Mouse (Mus musculus): ENCODE data around the gene Wdcp.
"Not testable (repeated sequence)": the region's sequence is repeated elsewhere in the genome, so short reads cannot be mapped to it uniquely, and the experiment has no call there.

The Wdcp gene

DNA sequence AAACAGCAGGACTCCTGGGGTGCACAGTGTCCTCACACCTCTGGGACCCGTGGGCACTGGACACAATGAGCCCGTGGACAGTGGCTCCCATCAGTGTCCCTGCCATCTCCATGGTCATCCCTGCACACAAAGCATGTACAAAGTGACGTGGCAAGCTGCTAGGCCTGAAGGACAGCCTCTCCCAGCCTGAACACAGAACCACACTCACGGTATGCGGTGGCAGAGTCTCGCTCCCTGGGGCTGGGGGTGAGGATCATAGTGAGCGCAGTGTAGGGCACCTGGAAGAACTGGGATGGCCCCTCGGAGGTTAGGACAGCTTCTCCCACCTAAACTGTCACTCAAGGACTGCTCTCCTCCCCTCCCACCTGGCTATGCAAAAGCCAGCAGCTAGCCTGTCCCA is 25.8 kb downstream of the Wdcp start:
- in situ Hi-C loops (cut with MboI, MseI): loop anchor here (5.0 kb wide), 1 partner anchor 93 kb away; no protein-coding TSS in a partner anchor

DNA sequence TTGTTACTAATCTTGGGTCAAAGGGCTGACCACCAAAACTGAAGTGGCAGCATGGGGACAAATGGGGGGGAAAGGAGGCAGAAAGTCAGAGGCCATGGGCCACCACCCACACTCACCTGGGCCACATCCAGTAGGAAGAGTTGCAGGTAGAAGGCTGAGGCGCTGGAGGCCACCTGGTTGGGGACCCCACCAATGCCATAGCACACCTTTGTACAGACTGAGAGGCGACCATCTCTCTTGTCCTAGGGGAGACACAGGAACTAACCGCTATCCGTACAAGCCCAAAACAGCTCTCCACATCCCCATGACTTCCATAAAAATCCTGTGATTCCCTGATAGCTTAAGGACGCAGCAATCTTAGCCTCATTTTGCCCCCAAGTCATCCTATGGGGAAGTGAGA is 28.2 kb downstream of the Wdcp start:
- in situ Hi-C loops (cut with MboI, MseI): no loop called here

DNA sequence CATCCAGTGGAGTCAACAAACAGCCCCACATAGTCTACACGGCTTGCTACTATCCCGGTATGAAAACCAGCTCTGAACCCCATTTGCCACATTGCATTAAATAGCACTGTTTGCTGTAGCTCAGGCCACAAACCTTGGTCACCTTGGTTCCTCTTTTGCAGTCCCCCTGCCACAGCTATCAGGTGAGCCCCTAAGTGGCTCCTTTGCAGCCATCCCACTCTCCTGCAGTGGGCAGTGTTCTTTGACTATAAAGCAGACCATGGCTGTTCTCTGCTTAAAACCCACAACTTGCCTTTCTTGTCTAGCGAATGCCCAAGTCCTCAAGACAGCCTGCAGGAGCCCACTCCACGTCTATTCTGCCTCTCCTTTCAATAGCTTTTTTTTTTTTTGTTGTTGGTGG is 29.2 kb downstream of the Wdcp start:
- in situ Hi-C loops (cut with MboI, MseI): no loop called here

DNA sequence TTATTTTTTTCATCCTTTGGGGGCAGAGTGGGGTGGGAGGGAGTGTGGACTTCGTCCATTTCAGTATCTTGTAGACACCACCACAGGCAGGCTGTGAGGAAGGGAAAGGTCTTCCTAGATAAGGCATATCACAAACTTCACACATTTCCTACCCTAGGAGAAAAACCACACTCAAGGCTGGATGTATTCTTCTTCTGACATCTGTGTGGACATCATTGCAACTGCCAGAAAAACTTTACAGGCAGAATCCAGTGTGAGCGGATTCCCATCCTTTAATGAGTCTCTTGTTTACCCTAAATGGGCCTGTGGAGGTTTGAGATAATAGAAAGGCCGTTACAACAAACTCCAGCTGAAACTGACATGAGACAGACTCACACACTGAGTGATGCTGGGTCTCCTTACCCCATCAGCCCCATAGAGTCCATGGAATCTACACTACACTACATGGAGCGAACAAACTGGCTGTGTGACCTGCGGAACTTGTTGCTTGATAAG is 29.9 kb downstream of the Wdcp start:
- in situ Hi-C loops (cut with MboI, MseI): no loop called here

DNA sequence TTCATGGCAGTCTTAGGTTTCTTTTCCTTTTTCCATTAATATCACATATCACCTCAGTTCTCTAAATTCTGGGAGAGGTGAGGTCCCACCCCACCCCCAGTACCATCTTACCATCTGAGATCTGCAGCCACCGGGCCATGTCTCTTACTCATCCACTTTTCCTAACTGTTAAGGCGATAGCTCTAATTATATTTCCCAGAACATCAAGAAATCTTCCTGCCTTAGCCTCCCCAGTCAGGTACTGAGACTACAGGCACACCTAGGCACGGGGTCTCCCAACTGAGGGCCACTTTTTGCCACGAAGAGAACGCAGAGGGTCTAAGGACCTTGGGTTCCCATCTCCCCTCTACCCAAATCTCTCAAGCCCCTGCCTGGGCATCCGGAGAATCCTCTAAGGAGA is 30.4 kb downstream of the Wdcp start:
- in situ Hi-C loops (cut with MboI, MseI): no loop called here

DNA sequence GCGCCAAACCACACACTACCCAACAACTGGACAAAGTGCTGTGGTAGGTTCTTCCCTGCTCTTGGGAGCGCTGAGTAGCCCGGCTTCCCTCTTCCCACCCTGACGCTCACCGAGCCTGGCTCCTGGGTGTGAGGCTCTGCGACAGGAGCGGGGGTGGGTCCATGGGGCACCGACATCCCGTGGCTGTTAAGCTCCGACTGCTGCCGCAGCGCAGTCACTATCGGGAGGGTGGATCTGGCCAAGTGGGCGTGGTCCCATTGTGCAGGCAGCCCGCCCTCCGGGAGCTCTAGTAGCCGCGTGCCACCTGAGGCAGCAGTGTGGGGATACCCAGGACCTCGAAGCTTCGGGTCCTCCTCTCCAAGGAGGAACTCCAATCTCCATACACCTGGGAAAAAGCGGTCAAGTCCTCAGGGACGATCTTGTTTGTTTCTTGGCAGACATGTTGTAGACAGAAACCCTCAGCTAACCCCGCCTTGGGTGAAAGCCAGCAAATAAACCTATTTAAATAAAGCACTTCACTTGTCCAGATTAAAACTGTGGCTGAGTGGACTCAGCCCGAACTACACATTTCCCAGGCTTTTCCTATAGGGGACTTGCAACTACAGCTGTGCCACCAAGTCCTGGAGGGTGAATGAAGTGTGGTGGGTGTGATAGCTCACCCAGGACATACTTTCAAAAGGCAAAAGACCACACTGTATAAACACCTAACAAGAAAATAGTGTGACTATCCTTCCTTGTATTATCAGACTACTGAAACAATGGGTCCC is 31.2 kb downstream of the Wdcp start, which contains the start of gene Mfsd2b:
TSS of gene Mfsd2b (minus strand) at position 199 of the 767 bp plus-strand sequence.
- in situ Hi-C loops (cut with MboI, MseI): no loop called here

DNA sequence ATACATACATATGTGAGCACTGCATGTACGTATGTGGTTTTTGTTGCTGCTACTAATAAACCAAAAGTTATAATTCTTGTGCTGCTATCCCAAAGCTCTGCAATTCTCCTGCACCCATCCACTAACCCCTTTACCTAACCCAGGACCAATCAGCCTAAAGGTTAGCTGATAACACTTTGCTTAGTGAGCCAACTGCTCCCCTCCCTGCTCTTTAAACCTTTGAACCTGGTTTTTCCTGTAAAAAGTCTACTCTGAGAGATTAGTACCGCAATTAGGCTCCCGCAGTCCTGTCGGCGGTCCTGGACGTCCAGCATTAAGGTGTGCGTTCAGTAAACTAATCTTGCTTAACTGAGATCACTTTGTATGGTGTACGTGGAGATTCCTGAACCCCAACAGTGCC is 32.5 kb downstream of the Wdcp start:
- in situ Hi-C loops (cut with MboI, MseI): no loop called here

DNA sequence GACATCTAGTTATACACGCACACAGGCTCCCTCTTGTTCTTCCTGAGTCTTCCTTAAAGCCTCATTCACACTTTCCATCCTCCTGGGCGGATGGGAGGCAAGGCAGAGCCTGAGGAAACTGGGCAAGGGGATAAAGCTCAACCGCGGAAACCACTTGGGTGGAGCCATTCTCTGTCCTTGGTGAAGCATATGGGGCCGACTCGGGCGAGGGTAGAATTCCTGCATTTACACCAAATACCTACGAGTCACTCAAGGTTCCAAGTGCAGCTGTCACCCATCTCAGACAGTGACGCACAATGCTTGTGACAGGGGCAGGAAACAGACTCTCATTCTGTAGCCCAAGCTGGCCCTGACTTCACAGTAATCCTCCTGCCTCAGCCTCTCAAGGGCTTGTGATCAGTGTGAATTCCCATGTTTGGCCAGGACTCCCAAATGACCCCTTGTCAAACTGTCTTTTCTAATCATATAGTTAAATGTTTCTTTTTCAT is 35.2 kb downstream of the Wdcp start:
- in situ Hi-C loops (cut with MboI, MseI): no loop called here

DNA sequence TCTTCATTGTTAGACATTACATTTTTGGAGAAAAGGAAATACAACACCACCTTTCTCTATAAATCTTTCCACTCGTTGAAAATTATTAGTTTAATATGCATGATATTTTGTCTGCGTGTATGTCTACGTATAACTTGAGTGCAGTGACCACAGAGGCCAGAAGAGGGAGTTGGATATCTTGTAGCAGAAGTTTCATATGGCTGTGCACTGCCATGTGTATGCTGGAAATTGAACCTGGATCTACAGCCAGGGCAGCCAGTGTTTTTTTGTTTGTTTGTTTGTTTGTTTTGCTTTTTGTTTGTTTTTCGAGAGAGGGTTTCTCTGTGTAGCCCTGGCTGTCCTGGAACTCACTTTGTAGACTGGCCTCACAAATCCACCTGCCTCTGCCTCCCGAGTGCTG is 35.9 kb downstream of the Wdcp start:
- in situ Hi-C loops (cut with MboI, MseI): no loop called here

DNA sequence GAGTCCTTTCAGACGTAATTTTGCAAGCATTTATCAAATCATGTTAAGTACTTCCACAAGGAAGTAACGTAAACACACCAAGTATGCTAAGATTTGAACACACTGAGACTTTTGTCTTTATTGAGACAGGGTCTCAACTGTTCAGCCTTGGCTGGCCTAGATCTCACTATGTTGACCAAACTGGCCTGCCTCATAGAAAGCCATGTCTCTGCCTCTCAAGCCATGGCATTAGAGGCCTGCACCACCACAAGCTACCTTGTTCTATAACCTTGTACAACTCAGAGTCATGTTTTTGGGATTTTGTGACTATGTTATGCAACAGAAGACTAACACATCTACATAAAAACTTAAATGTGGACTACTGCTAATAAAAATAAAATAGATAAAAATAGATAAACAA is 39.0 kb downstream of the Wdcp start:
- in situ Hi-C loops (cut with MboI, MseI): no loop called here

DNA sequence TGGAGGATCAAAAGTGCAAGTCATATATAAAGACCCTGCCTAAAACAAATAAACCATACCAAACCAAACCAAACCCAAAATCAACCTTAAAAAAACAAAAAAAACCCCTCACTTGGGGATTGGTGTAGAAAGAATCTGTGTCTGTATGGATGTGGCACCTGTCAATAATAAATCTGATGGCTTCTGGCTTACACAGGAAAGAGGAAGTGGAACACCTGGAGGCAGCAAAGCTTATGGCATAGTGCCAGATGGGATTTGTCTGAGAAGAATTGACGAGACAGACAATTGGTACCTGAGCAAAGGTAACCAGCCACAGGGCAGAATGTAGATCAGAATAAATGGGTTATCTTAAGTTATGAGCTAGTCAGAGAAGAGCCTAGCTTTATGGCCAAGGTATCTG is 42.0 kb downstream of the Wdcp start:
- in situ Hi-C loops (cut with MboI, MseI): no loop called here

DNA sequence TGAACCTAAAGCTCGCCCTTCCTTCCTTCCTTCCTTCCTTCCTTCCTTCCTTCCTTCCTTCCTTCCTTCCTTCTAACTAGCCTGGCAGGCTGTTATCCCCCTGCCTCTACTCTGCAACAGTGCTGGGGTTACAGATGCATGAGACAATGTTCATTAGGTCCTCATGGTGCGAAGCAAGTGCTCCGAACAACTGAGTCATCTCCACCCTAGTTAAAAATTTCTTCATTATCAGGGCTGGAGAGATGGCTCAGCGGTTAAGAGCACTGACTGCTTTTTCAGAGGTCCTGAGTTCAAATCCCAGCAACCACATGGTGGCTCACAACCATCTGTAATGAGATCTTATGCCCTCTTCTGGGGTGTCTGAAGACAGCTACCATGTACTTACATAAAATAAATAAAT is 43.5 kb downstream of the Wdcp start:
- in situ Hi-C loops (cut with MboI, MseI): not testable (repeated sequence)

DNA sequence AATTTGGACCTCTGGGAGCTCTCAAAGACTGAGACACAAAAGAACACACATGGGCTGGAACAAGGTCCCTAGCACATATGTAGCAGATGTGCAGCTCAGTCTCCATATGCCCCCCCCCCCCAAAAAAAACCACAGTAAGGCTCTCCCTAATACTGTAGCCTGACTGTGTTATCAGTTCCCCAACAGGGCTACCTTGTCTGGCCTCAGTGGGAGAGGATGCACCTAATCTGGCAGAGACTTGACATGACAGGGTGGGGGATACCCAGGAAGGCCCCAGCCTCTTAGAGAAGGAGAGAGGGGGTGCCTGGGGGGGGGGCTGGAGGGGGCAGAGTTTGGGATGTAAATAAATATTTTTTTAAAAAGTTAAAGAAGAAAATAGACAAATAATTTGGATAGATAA is 45.6 kb downstream of the Wdcp start:
- in situ Hi-C loops (cut with MboI, MseI): no loop called here

DNA sequence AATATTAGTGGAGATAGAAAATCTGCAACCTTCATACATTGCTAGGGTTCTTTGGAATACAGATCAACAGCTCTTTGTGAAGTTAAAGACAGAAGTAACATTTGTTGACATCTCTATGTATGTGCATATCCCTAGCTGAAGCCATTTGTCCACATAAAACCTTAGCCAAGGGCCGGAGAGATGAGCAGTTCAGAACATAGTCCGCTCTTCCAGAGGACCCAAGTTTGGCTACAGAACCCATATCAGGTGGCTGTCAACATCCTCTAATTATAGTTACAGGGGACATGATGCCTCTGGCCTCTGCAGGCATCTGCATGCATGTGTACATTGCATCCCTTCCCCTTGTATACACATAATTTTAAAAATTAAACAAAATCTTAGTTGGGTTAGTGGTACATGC is 46.1 kb downstream of the Wdcp start:
- in situ Hi-C loops (cut with MboI, MseI): no loop called here

DNA sequence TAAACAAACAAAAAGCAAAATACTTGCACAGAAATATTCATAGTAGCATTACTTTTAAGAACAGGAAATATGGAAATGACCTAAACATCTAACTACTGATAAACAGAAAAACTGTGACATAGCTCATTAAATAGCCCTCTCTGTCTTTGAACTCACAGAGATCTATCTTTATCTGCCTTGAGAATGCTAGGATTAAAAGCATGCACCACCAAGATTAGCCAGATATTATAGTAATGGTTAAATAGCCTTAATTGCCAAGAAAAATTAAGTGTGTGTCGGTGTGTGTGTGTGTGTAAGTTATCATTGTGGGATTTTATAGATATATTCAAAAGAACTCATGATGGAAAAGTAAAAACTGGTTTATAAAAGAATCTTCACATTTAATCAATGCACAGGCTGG is 46.8 kb downstream of the Wdcp start:
- in situ Hi-C loops (cut with MboI, MseI): no loop called here

DNA sequence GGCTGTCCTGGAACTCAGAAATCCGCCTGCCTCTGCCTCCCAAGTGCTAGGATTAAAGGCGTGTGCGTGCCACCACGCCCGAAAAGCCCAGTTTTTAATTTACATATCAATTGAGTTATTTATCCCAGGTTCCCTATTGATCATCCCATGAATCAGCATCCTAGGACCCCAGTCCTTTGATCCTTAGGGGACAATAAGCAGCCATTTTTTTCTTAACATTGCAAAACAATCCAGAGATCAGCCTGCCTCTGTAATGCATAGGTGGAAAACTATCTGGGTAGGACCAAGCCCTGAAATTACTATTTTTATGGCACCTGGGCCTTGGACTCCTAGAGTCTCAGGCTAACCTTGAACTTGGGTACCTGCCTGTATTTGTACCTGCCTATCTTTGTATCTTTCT is 54.9 kb downstream of the Wdcp start:
- in situ Hi-C loops (cut with MboI, MseI): no loop called here

DNA sequence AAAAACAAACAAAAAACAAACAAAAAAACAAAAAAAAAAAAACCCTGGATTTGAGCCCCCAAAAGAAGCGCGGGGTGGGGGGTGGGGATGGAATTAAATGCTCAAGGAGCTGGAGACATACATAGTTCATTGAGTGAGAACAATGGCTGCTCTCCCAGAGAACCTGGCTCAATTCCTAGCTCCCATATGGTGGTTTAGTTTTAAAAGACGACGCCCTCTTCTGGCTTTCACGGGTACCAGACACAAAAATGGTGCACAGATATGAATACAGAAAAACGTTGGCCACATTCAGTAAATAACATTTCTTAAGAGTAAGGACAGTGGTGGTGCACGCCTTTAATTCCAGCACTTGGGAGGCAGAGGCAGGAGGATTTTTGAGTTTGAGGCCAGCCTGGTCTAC is 62.8 kb downstream of the Wdcp start:
- in situ Hi-C loops (cut with MboI, MseI): no loop called here

DNA sequence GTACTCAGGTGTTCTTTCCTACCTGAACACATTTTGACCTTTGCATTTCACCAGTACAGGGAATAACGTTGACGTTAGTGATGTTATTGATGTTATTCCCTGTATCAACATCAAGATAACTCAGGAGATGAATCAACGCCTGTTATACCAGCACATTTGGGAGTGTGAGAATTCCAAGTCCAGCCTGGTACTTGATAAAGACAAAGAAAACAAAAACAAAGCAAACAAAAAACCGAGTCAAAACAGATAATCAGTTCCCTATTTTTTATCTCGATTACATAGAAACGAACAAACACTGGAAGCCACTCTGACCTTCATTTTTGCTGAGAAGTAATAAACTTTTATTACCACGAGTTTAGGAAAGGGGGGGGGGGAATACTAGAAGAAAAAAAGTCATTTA is 63.4 kb downstream of the Wdcp start:
- in situ Hi-C loops (cut with MboI, MseI): no loop called here

DNA sequence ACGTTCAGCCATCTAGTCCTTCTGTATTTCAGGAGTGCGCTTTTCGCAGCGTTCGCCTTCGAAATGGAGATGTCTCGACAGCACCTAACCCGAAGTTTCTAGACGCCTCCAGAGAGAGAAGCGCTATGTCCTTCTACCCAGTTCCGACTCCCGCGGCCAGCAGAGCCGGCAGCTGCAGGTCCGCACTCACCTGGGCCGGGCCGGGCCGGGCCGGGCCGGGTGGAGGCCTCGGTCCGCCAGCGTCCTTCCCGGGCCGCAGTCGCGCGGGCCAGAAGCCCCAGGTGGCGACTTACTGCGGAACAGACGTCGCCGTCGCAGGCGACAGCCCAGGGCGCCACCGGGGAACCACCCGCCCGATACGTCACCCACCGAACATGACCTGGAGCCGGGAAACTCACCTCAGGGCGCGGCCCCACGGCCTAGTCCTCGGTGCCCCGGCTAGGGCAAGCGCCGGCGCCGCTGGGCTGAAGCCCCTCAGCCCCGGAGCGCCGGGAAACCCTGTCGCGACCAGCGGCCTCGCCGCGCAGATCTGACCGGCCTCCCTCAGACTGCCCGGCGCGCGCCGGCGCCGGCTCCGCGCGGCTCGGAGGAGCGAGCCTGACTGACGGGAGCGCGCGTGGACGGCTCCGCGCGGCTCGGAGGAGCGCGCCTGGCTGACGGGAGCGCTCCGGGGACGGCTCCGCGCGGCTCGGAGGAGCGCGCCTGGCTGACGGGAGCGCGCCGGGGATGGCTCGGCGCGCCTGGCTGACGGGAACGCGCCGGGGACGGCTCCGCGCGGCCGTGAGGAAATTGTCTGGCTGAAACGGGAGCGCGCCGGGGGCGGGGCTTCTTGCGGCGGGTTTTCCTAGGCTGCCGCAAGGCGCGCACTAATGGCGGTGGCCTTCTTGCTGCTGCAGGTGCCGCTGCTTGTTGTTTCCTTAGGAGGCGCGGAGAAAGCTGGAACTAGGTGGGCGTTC is 64.1 kb downstream of the Wdcp start, which contains the start of gene Ubxn2a:
TSS of gene Ubxn2a (minus strand) at position 755 of the 956 bp plus-strand sequence.
- in situ Hi-C loops (cut with MboI, MseI): no loop called here

DNA sequence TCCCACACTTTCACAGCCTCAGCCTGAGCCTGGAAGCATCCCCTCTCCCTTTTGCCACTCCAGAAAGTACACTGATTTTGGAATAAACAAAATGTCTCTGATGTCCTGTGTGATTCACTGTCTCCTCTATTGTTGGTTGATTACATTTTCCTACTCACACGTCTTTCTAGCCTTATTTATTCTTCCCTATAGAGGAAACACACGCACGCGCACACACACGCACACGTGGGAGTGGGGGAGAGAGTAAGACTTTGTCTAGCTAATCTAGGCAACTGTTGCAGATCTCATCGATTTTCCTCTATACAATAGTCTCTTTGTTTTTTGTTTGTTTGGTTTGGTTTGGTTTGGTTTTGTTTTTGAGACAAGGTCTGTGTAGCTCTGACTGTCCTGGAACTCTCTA is 65.3 kb downstream of the Wdcp start:
- in situ Hi-C loops (cut with MboI, MseI): no loop called here
